Mouse (Mus musculus) lung, postnatal 0 days (tissue): ENCODE data around the gene Eef1akmt2. TPM values are rescaled to one million over a fixed set of nuclear protein-coding genes. Genes with fewer than 3 reads are reported as not detected.
A peak's percentile ranks its signal among the peaks of the same experiment; 100 is the strongest.

Experiments
- ATAC-seq: fragments of 200-750 bp; cut with Nextera tagmentation; 2 replicates; pipeline ENCODE4 v1.8.0; 2017; ENCODE audit warnings: moderate library complexity
- DNase-seq: peaks from one replicate; pipeline ENCODE4 v3.0.0-alpha.2; 2016; ENCODE audit warnings: low spot score
- H3K27ac ChIP-seq: fragments of 300-500 bp; sonication (generic); 2 replicates; pipeline ENCODE4 v1.5.1; 2014; ENCODE audit warnings: antibody characterized with exemption, mild to moderate bottlenecking, low read length, mixed read lengths
- H3K27me3 ChIP-seq: fragments of 300-500 bp; sonication (generic); replicated peaks from 2 replicates; pipeline ENCODE4 v1.6.1; 2014; ENCODE audit warnings: low read length, mixed read lengths; ENCODE audit not compliant: insufficient read depth
- H3K36me3 ChIP-seq: fragments of 300-500 bp; sonication (generic); 2 replicates; pipeline ENCODE4 v1.6.1; 2014; ENCODE audit warnings: low read length, mixed read lengths; ENCODE audit not compliant: insufficient read depth
- H3K4me1 ChIP-seq: fragments of 300-500 bp; sonication (generic); 2 replicates; pipeline ENCODE4 v1.6.1; 2014; ENCODE audit warnings: antibody characterized with exemption, low read depth, low read length, mixed read lengths; ENCODE audit not compliant: insufficient read depth
- H3K4me2 ChIP-seq: fragments of 300-500 bp; sonication (generic); replicated peaks from 2 replicates; pipeline ENCODE4 v1.6.1; 2014; ENCODE audit warnings: low read depth, mild to moderate bottlenecking, low read length, moderate library complexity, mixed read lengths
- H3K4me3 ChIP-seq: fragments of 300-500 bp; sonication (generic); 2 replicates; pipeline ENCODE4 v1.5.1; 2014; ENCODE audit warnings: low read depth, low read length
- H3K9ac ChIP-seq: fragments of 300-500 bp; sonication (generic); replicated peaks from 2 replicates; pipeline ENCODE4 v1.6.1; 2014; ENCODE audit warnings: low read depth, mild to moderate bottlenecking
- H3K9me3 ChIP-seq: fragments of 300-500 bp; sonication (generic); 2 replicates; pipeline ENCODE4 v1.6.1; 2016; ENCODE audit warnings: low read length, mixed read lengths
- CTCF ChIP-seq: IDR thresholded peaks from 2 replicates; pipeline ENCODE4 v1.5.1; 2016; ENCODE audit warnings: antibody characterized with exemption, mild to moderate bottlenecking
- EP300 ChIP-seq: IDR thresholded peaks from 2 replicates; pipeline ENCODE4 v1.6.1; 2016; ENCODE audit warnings: antibody characterized with exemption, mild to moderate bottlenecking, control low read depth
- WGBS: fragments of 180-500 bp; shearing (Covaris S2); extraction: QIAGEN DNeasy Blood & Tissue Kit; methylation state at CpG from one replicate; pipeline ENCODE4 v1.1.7; 2014; 5-methylcytosine and 5-hydroxymethylcytosine counted together
- polyA plus RNA-seq: library from polyadenylated mRNA; unstranded; fragments of >200 nt; fragmentation: Nextera tagmentation; extraction: Ambion mirVana; gene quantifications from 2 replicates; pipeline ENCODE4 v1.2.1, GENCODE M21; 2015

Eef1akmt2 gene
- polyA plus RNA-seq, 1 experiment from 2014 or later, result 34.5 TPM

- ATAC-seq (peak; percentile 45), DNase-seq (no peak)
- WGBS, result 67% methylated on average over 4 of the region's 4 CpGs
- Histone ChIP-seq H3K36me3 (no peaks in the 10 kb centered on the region), H3K27ac (peak overlapping the region; percentile 72), H3K4me2 (no peak overlapping the region), H3K9me3 (no peaks in the 10 kb centered on the region), H3K4me3 (no peak overlapping the region), H3K9ac (no peak overlapping the region), H3K4me1 (peaks cover 17% of the 10 kb centered on the region), H3K27me3 (no peaks in the 10 kb centered on the region)
- TF ChIP-seq CTCF, result no peak
- TF ChIP-seq EP300, result no peak
These were observed 64.8 kb downstream of the Eef1akmt2 start for GRCm38 (mm10) chr7:132787496-132788190.

- no peak for TF ChIP-seq CTCF
- TF ChIP-seq EP300, result no peak
- 0 out of 2 replicates have a peak, but pooled peaks have one; percentile 5 for ATAC-seq
- H3K4me2 ChIP-seq, result no peak overlapping the region
- no peaks in the 10 kb centered on the region for H3K36me3 ChIP-seq
- peak overlapping the region; percentile 72 for H3K27ac ChIP-seq
- DNase-seq, result no peak
- peaks cover 17% of the 10 kb centered on the region for H3K4me1 ChIP-seq
- WGBS, result 64% methylated on average over 4 of the region's 4 CpGs
- no peaks in the 10 kb centered on the region for H3K9me3 ChIP-seq
- H3K4me3 ChIP-seq, result no peak overlapping the region
- H3K27me3 ChIP-seq, result no peaks in the 10 kb centered on the region
- no peak overlapping the region for H3K9ac ChIP-seq
These were observed 65.5 kb downstream of the Eef1akmt2 start for GRCm38 (mm10) chr7:132787022-132787421.

GRCm38 (mm10) chr7:132786522-132786921 lies 66.0 kb downstream of the Eef1akmt2 start:
- H3K9ac ChIP-seq, result no peak overlapping the region
- H3K27ac ChIP-seq, result peak overlapping the region; percentile 72; the same call in 1 of the 2 replicates
- no peaks in the 10 kb centered on the region for H3K27me3 ChIP-seq
- TF ChIP-seq CTCF, result no peak
- TF ChIP-seq EP300, result no peak
- no peaks in the 10 kb centered on the region for H3K36me3 ChIP-seq
- H3K9me3 ChIP-seq, result no peaks in the 10 kb centered on the region
- no peak for DNase-seq
- H3K4me1 ChIP-seq, result peaks cover 17% of the 10 kb centered on the region
- WGBS, result 20% methylated on average over 4 of the region's 4 CpGs
- peak; percentile 37 for ATAC-seq
- H3K4me3 ChIP-seq, result no peak overlapping the region
- no peak overlapping the region for H3K4me2 ChIP-seq

GRCm38 (mm10) chr7:132786011-132786410 lies 66.5 kb downstream of the Eef1akmt2 start:
- Histone ChIP-seq H3K9me3 (no peaks in the 10 kb centered on the region), H3K4me1 (peaks cover 22% of the 10 kb centered on the region), H3K27ac (0 out of 2 replicates have a peak overlapping the region, but pooled peaks have one; percentile 3), H3K9ac (no peak overlapping the region), H3K4me3 (no peak overlapping the region), H3K36me3 (no peaks in the 10 kb centered on the region), H3K27me3 (no peaks in the 10 kb centered on the region), H3K4me2 (no peak overlapping the region)
- WGBS, result 29% methylated on average over 7 of the region's 7 CpGs
- TF ChIP-seq EP300 (0 out of 2 replicates have a peak, but pooled peaks have one; percentile 13), CTCF (no peak)
- peak; percentile 59 for DNase-seq
- peak; percentile 63 for ATAC-seq

GRCm38 (mm10) chr7:132784101-132784500 lies 68.4 kb downstream of the Eef1akmt2 start:
- 63% methylated on average over 5 of the region's 5 CpGs for WGBS
- H3K4me2 ChIP-seq, result no peak overlapping the region
- no peaks in the 10 kb centered on the region for H3K27me3 ChIP-seq
- H3K27ac ChIP-seq, result no peak overlapping the region
- no peaks in the 10 kb centered on the region for H3K36me3 ChIP-seq
- TF ChIP-seq EP300 (no peak), CTCF (no peak)
- ATAC-seq (no peak), DNase-seq (no peak)
- no peak overlapping the region for H3K4me3 ChIP-seq
- H3K9me3 ChIP-seq, result no peaks in the 10 kb centered on the region
- no peak overlapping the region for H3K9ac ChIP-seq
- H3K4me1 ChIP-seq, result peaks cover 30% of the 10 kb centered on the region

- H3K27me3 ChIP-seq, result no peaks in the 10 kb centered on the region
- no peak overlapping the region for H3K9ac ChIP-seq
- ATAC-seq (no peak), DNase-seq (no peak)
- H3K27ac ChIP-seq, result 0 out of 2 replicates have a peak overlapping the region, but pooled peaks have one; percentile 47
- H3K4me2 ChIP-seq, result no peak overlapping the region
- TF ChIP-seq EP300 (no peak), CTCF (no peak)
- WGBS, result 45% methylated on average over 6 of the region's 6 CpGs
- no peaks in the 10 kb centered on the region for H3K9me3 ChIP-seq
- peaks cover 20% of the 10 kb centered on the region for H3K4me1 ChIP-seq
- no peak overlapping the region for H3K4me3 ChIP-seq
- H3K36me3 ChIP-seq, result no peaks in the 10 kb centered on the region
These were observed 70.6 kb downstream of the Eef1akmt2 start for GRCm38 (mm10) chr7:132781850-132782249.
